Mouse (Mus musculus): ENCODE results near the gene Rasgrf1. TPM values are rescaled to one million over a fixed set of nuclear protein-coding genes. Genes with fewer than 3 reads are reported as not detected.

The Rasgrf1 gene
- total RNA-seq, 1 experiment, result 0.04 TPM

DNA sequence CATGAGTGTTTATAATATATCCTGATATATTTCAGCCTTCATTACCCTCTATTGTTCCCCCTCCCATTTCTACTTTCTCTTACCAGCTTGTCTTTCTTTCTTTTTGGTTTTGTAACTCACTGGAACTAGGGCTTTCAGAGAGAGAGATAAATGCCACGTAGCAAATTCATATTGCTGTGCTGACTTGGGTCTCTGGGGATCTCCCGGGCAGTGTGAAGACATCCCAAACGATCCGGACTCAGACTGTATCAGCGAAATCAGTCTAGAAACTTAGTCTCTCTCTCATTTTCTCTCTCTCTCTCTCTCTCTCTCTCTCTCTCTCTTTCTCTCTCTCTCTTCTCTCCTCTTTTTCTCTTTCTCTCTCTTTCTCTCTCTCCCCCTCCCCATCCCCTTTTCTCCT, 145.7 kb downstream of the Rasgrf1 start:
- Histone ChIP-seq H3K9me3 (ENCODE audit: control insufficient read depth, insufficient read depth, low read depth, low read length) (no peaks in the 10 kb centered on the region), H3K9ac (ENCODE audit: insufficient read depth, low read depth, low read length, poor library complexity, severe bottlenecking) (no peak overlapping the region), H3K36me3 (ENCODE audit: control insufficient read depth, insufficient read depth, low read length, poor library complexity, severe bottlenecking) (no peaks in the 10 kb centered on the region), H3K27ac (ENCODE audit: insufficient read depth, low read depth, low read length, poor library complexity, severe bottlenecking) (no peak overlapping the region), H3K4me1 (ENCODE audit: control insufficient read depth in 2 of 2, insufficient read depth in 2 of 2, low read length in 2 of 2, poor library complexity in 1 of 2) (no peaks in the 10 kb centered on the region; a peak in 1 of 4 replicates), H3K4me3 (ENCODE audit: insufficient read depth in 1 of 2, low read depth in 1 of 2, low read length in 2 of 2, poor library complexity in 1 of 2, severe bottlenecking in 1 of 2) (no peak overlapping the region)
- no peak for TF ChIP-seq ZC3H11A (IDR thresholded peaks at IDR 0.05; ENCODE audit: borderline replicate concordance, low read depth, low read length)
- no peak for TF ChIP-seq HCFC1 (IDR thresholded peaks at IDR 0.05; ENCODE audit: borderline replicate concordance, insufficient read depth, low read length)
- TF ChIP-seq MAFK (IDR thresholded peaks at IDR 0.05; ENCODE audit: insufficient read depth, low read depth, low read length), result no peak
- no peak for TF ChIP-seq ZNF384 (IDR thresholded peaks at IDR 0.05; ENCODE audit: low read depth, low read length)
- TF ChIP-seq CHD2 (IDR thresholded peaks at IDR 0.05; ENCODE audit: low read depth, low read length), result no peak
- DNase-seq (ENCODE audit: low read depth, low spot score), result no peak
- in situ Hi-C loops (cut with MboI; ENCODE audit: low sequenced_read_pairs in 2 of 2, unreplicated experiment in 2 of 2), result no loop called here

GRCm38 (mm10) chr9:90055911-90056310, 146.2 kb downstream of the Rasgrf1 start:
- Histone ChIP-seq H3K9me3 (ENCODE audit: control insufficient read depth, insufficient read depth, low read depth, low read length) (no peaks in the 10 kb centered on the region), H3K36me3 (ENCODE audit: control insufficient read depth, insufficient read depth, low read length, poor library complexity, severe bottlenecking) (no peaks in the 10 kb centered on the region), H3K27ac (ENCODE audit: insufficient read depth, low read depth, low read length, poor library complexity, severe bottlenecking) (no peak overlapping the region), H3K4me3 (ENCODE audit: insufficient read depth in 1 of 2, low read depth in 1 of 2, low read length in 2 of 2, poor library complexity in 1 of 2, severe bottlenecking in 1 of 2) (no peak overlapping the region), H3K9ac (ENCODE audit: insufficient read depth, low read depth, low read length, poor library complexity, severe bottlenecking) (no peak overlapping the region), H3K4me1 (ENCODE audit: control insufficient read depth in 2 of 2, insufficient read depth in 2 of 2, low read length in 2 of 2, poor library complexity in 1 of 2) (no peaks in the 10 kb centered on the region; a peak in 1 of 4 replicates)
- no peak for TF ChIP-seq MAFK (IDR thresholded peaks at IDR 0.05; ENCODE audit: insufficient read depth, low read depth, low read length)
- no peak for TF ChIP-seq HCFC1 (IDR thresholded peaks at IDR 0.05; ENCODE audit: borderline replicate concordance, insufficient read depth, low read length)
- TF ChIP-seq ZNF384 (IDR thresholded peaks at IDR 0.05; ENCODE audit: low read depth, low read length), result no peak
- no peak for TF ChIP-seq CHD2 (IDR thresholded peaks at IDR 0.05; ENCODE audit: low read depth, low read length)
- TF ChIP-seq ZC3H11A (IDR thresholded peaks at IDR 0.05; ENCODE audit: borderline replicate concordance, low read depth, low read length), result no peak
- no peak for DNase-seq (ENCODE audit: low read depth, low spot score)
- in situ Hi-C loops (cut with MboI; ENCODE audit: low sequenced_read_pairs in 2 of 2, unreplicated experiment in 2 of 2), result no loop called here

GRCm38 (mm10) chr9:90056716-90057115, 147.0 kb downstream of the Rasgrf1 start:
- Histone ChIP-seq H3K4me3 (ENCODE audit: insufficient read depth in 1 of 2, low read depth in 1 of 2, low read length in 2 of 2, poor library complexity in 1 of 2, severe bottlenecking in 1 of 2) (no peak overlapping the region), H3K9me3 (ENCODE audit: control insufficient read depth, insufficient read depth, low read depth, low read length) (no peaks in the 10 kb centered on the region), H3K9ac (ENCODE audit: insufficient read depth, low read depth, low read length, poor library complexity, severe bottlenecking) (no peak overlapping the region), H3K36me3 (ENCODE audit: control insufficient read depth, insufficient read depth, low read length, poor library complexity, severe bottlenecking) (no peaks in the 10 kb centered on the region), H3K4me1 (ENCODE audit: control insufficient read depth in 2 of 2, insufficient read depth in 2 of 2, low read length in 2 of 2, poor library complexity in 1 of 2) (no peaks in the 10 kb centered on the region; a peak in 1 of 4 replicates), H3K27ac (ENCODE audit: insufficient read depth, low read depth, low read length, poor library complexity, severe bottlenecking) (no peak overlapping the region)
- DNase-seq (ENCODE audit: low read depth, low spot score), result no peak
- in situ Hi-C loops (cut with MboI; ENCODE audit: low sequenced_read_pairs in 2 of 2, unreplicated experiment in 2 of 2), result no loop called here
- no peak for TF ChIP-seq MAFK (IDR thresholded peaks at IDR 0.05; ENCODE audit: insufficient read depth, low read depth, low read length)
- TF ChIP-seq ZNF384 (IDR thresholded peaks at IDR 0.05; ENCODE audit: low read depth, low read length), result no peak
- TF ChIP-seq HCFC1 (IDR thresholded peaks at IDR 0.05; ENCODE audit: borderline replicate concordance, insufficient read depth, low read length), result no peak
- no peak for TF ChIP-seq CHD2 (IDR thresholded peaks at IDR 0.05; ENCODE audit: low read depth, low read length)
- TF ChIP-seq ZC3H11A (IDR thresholded peaks at IDR 0.05; ENCODE audit: borderline replicate concordance, low read depth, low read length), result no peak

DNA sequence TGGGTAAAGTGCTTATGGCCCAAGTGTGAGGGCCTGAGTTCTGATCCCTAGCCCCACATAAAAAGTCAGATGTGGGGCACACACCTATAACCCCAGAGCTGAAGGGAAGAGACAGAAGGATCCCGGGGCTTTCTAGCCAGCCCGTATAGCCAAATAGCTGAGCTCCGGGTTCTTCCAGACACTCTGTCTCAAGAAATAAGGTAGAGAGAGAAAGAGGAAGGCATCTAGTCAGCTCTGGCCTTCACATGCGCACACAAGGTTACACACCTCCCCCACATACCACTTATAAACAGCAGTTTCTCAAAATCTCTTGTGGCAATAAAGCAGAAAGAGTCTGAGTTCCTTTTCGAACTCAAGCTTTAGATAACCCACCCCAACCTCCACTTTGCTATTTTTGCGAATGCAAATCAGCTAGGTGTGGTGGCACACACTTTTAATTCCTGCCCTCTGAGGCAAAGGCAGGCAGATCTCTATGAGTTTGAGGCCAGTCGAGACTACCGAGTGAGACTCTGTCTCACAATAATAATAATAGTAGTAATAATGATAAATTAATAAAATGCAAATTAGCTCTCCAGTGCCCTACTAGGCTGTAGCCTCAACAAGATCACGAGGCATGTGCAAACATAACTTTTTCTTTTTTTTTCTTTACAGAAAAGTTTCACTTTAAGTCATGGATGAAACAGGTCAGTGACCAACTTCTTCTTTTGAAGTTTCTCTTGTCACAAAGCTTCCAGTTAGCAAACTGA, 150.3 kb downstream of the Rasgrf1 start:
- no peak overlapping the region for H3K27ac ChIP-seq (ENCODE audit: insufficient read depth, low read depth, low read length, poor library complexity, severe bottlenecking)

More for the DNA sequence above, 150.3 kb downstream of the Rasgrf1 start:
- Histone ChIP-seq H3K4me1 (ENCODE audit: control insufficient read depth in 2 of 2, insufficient read depth in 2 of 2, low read length in 2 of 2, poor library complexity in 1 of 2) (no peaks in the 10 kb centered on the region), H3K9me3 (ENCODE audit: control insufficient read depth, insufficient read depth, low read depth, low read length) (no peaks in the 10 kb centered on the region), H3K4me3 (ENCODE audit: insufficient read depth in 1 of 2, low read depth in 1 of 2, low read length in 2 of 2, poor library complexity in 1 of 2, severe bottlenecking in 1 of 2) (no peak overlapping the region), H3K9ac (ENCODE audit: insufficient read depth, low read depth, low read length, poor library complexity, severe bottlenecking) (no peak overlapping the region), H3K36me3 (ENCODE audit: control insufficient read depth, insufficient read depth, low read length, poor library complexity, severe bottlenecking) (no peaks in the 10 kb centered on the region)
- no peak for DNase-seq (ENCODE audit: low read depth, low spot score)
- in situ Hi-C loops (cut with MboI; ENCODE audit: low sequenced_read_pairs in 2 of 2, unreplicated experiment in 2 of 2), result no loop called here
- TF ChIP-seq MAFK (IDR thresholded peaks at IDR 0.05; ENCODE audit: insufficient read depth, low read depth, low read length), result no peak
- no peak for TF ChIP-seq ZC3H11A (IDR thresholded peaks at IDR 0.05; ENCODE audit: borderline replicate concordance, low read depth, low read length)
- no peak for TF ChIP-seq ZNF384 (IDR thresholded peaks at IDR 0.05; ENCODE audit: low read depth, low read length)
- TF ChIP-seq CHD2 (IDR thresholded peaks at IDR 0.05; ENCODE audit: low read depth, low read length), result no peak
- no peak for TF ChIP-seq HCFC1 (IDR thresholded peaks at IDR 0.05; ENCODE audit: borderline replicate concordance, insufficient read depth, low read length)
